Comparison of ENCODE assay signal across 8 mouse cellular contexts in the genomic region with DNA sequence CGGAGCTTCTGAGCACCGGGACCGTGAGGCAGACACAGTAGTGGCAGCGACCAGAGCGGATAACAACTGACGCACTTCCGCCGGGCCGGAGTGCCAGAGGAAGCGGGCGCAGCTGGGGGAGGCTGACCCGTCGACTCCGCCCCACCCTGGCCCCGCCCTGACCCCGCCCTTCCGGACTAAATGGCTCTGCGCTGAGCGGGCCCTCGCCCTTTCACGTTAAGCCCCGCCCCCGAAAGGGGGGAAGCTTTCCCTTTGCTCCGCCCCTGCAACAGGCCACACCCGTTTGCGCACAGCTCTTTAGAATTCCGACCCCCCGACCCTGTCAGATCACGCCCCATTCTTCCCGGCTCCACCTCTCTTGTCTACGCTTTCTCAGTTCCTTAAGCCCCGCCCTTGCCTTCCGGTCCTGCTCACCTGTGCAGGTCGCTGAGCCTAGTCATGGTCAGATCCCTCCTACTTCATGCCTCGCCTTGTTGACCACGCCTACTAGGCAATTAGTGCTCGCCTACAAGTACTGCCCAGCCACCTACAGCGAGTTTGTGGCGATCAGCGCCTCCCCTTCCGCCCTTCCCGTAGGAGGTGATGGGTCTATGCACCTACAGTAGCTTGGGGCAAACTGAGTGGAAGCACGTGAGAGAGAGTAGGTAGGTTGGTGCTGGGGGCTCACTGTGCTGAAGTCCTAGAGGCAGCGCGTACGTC. TPM values are rescaled to one million over a fixed set of nuclear protein-coding genes. Genes with fewer than 3 reads are reported as not detected.
A peak's percentile ranks its signal among the peaks of the same experiment; 100 is the strongest.
DNase-seq lines count a peak whose midpoint lies in the region; ATAC-seq and TF ChIP-seq lines count a peak whose summit lies in the region.

A gene (minus strand): TSS at position 68 of the 699 bp plus-strand sequence.

- H3K4me3 ChIP-seq in G1E (ENCODE audit: low read depth, low read length), result peak within 1 kb of the TSS; percentile 94
- peak within 1 kb of the TSS; percentile 64 for H3K4me3 ChIP-seq in forebrain, embryonic 16.5 days (replicated peaks; ENCODE audit: low read length)
- peak within 1 kb of the TSS; percentile 87 for H3K4me3 ChIP-seq in layer of hippocampus, adult 2 months
- H3K4me3 ChIP-seq in lung, embryonic 14.5 days (ENCODE audit: low read depth, low read length), result peak within 1 kb of the TSS; percentile 86
- H3K4me3 ChIP-seq in olfactory bulb, adult 2 months (ENCODE audit: insufficient read depth, low read depth, low read length), result peak within 1 kb of the TSS; percentile 97
- peak within 1 kb of the TSS; percentile 55 for H3K4me3 ChIP-seq in thymus, adult 2 months (ENCODE audit: control insufficient read depth, insufficient read depth, low read length)

- peak within 1 kb of the TSS; percentile 73 for H3K9ac ChIP-seq in forebrain, embryonic 16.5 days (replicated peaks; ENCODE audit: low read depth, low read length)
- peak within 1 kb of the TSS; percentile 87 for H3K9ac ChIP-seq in lung, embryonic 14.5 days

- ATAC-seq in G1E (ENCODE audit: extremely low read depth, insufficient number of reproducible peaks, low FRiP score, poor library complexity, severe bottlenecking), result peak; percentile 84
- peak; percentile 94 for ATAC-seq in forebrain, embryonic 16.5 days
- peak; percentile 97 for ATAC-seq in lung, embryonic 14.5 days (ENCODE audit: insufficient read depth)

- H3K4me2 ChIP-seq in forebrain, embryonic 16.5 days (ENCODE audit: low read length), result peak within 1 kb of the TSS; percentile 92
- peak within 1 kb of the TSS; percentile 95 for H3K4me2 ChIP-seq in lung, embryonic 14.5 days

- H3K27ac ChIP-seq in forebrain, embryonic 16.5 days (ENCODE audit: low read length), result no peak within 1 kb of the TSS
- peak within 1 kb of the TSS; percentile 94 for H3K27ac ChIP-seq in layer of hippocampus, adult 2 months
- H3K27ac ChIP-seq in lung, embryonic 14.5 days (ENCODE audit: low read depth), result peak within 1 kb of the TSS; percentile 80
- peak within 1 kb of the TSS; percentile 72 for H3K27ac ChIP-seq in olfactory bulb, adult 2 months (ENCODE audit: insufficient read depth, low read depth, low read length)
- no peak within 1 kb of the TSS for H3K27ac ChIP-seq in thymus, adult 2 months (ENCODE audit: control insufficient read depth, insufficient read depth, low read length)

- H3K36me3 ChIP-seq in G1E (replicated peaks), result peaks cover 26% of the 10 kb centered on the region
- no peaks in the 10 kb centered on the region for H3K36me3 ChIP-seq in forebrain, embryonic 16.5 days (ENCODE audit: control insufficient read depth, insufficient read depth)
- no peaks in the 10 kb centered on the region for H3K36me3 ChIP-seq in lung, embryonic 14.5 days (ENCODE audit: insufficient read depth)
- H3K36me3 ChIP-seq in thymus, adult 2 months (ENCODE audit: control insufficient read depth, insufficient read depth, low read length), result no peaks in the 10 kb centered on the region

- DNase-seq in G1E (ENCODE audit: low spot score), result peak; percentile 99
- DNase-seq in cerebellum, adult 18-20 months, result peak; percentile 91 to 93
- DNase-seq in heart, postnatal 36 days, result peak; percentile 93 to 94
- peak; percentile 91 to 95 for DNase-seq in layer of hippocampus, adult 2 months (ENCODE audit: low spot score in 2 of 2)
- DNase-seq in lung, embryonic 14.5 days, result peak; percentile 99
- DNase-seq in thymus, adult 2 months, result peak; percentile 97

- 1% methylated on average over 38 of the region's 46 CpGs for WGBS in forebrain, embryonic 16.5 days
- 1% methylated on average over 42 of the region's 46 CpGs for WGBS in lung, embryonic 14.5 days
- WGBS in olfactory bulb, adult 2 months, result under 1% methylated on average over 46 of the region's 46 CpGs
- under 1% methylated on average over 45 of the region's 46 CpGs for WGBS in thymus, adult 2 months

- TF ChIP-seq CTCF in G1E (IDR thresholded peaks at IDR 0.05; ENCODE audit: low read depth, low read length), result no peak
- no peak for TF ChIP-seq CTCF in layer of hippocampus, adult 2 months (conservative IDR thresholded peaks at IDR 0.05)
- no peak for TF ChIP-seq CTCF in lung, embryonic 14.5 days (IDR thresholded peaks at IDR 0.05; ENCODE audit: low read depth)
- TF ChIP-seq CTCF in olfactory bulb, adult 2 months (IDR thresholded peaks at IDR 0.05; ENCODE audit: insufficient read depth, low read depth, low read length), result no peak
- TF ChIP-seq CTCF in thymus, adult 2 months (IDR thresholded peaks at IDR 0.05; ENCODE audit: borderline replicate concordance, control insufficient read depth, extremely low read depth, insufficient read depth, low read length, poor library complexity), result no peak

- H3K27me3 ChIP-seq in G1E (ENCODE audit: insufficient read depth, low read length), result peaks cover 5% of the 10 kb centered on the region
- H3K27me3 ChIP-seq in forebrain, embryonic 16.5 days (replicated peaks; ENCODE audit: control insufficient read depth, insufficient read depth, low read length), result 0 out of 2 replicates have a peak, but pooled peaks cover 3% of the 10 kb centered on the region
- H3K27me3 ChIP-seq in lung, embryonic 14.5 days (ENCODE audit: insufficient read depth, low read length), result no peaks in the 10 kb centered on the region
- no peaks in the 10 kb centered on the region for H3K27me3 ChIP-seq in thymus, adult 2 months (ENCODE audit: control insufficient read depth, insufficient read depth, low read length)

- H3K9me3 ChIP-seq in G1E (replicated peaks), result no peaks in the 10 kb centered on the region
- H3K9me3 ChIP-seq in forebrain, embryonic 16.5 days (ENCODE audit: control insufficient read depth, low read length), result no peaks in the 10 kb centered on the region
- H3K9me3 ChIP-seq in lung, embryonic 14.5 days (ENCODE audit: low read depth, low read length), result no peaks in the 10 kb centered on the region

- H3K4me1 ChIP-seq in G1E (ENCODE audit: insufficient read depth, low read depth, low read length), result peaks cover 45% of the 10 kb centered on the region
- peaks cover 23% of the 10 kb centered on the region for H3K4me1 ChIP-seq in forebrain, embryonic 16.5 days (replicated peaks; ENCODE audit: control insufficient read depth, insufficient read depth, low read length)
- H3K4me1 ChIP-seq in lung, embryonic 14.5 days (ENCODE audit: insufficient read depth), result peaks cover 7% of the 10 kb centered on the region
- peaks cover 22% of the 10 kb centered on the region for H3K4me1 ChIP-seq in olfactory bulb, adult 2 months (ENCODE audit: control insufficient read depth, insufficient read depth, low read length)
- peaks cover 19% of the 10 kb centered on the region for H3K4me1 ChIP-seq in thymus, adult 2 months (replicated peaks; ENCODE audit: control insufficient read depth, insufficient read depth, low read length)

- intact Hi-C loops in heart, postnatal 36 days (cut with DNase I), result loop anchor here (5.0 kb wide), 1 partner anchor 161 kb away; a partner anchor contains a TSS

- TF ChIP-seq POLR2A in olfactory bulb, adult 2 months (IDR thresholded peaks at IDR 0.05; ENCODE audit: insufficient read depth, low read depth, low read length), result peak; percentile 59; the same call in 1 of the 2 replicates
- 0 out of 2 replicates have a peak, but pooled peaks have one; percentile 49 for TF ChIP-seq POLR2A in thymus, adult 2 months (IDR thresholded peaks at IDR 0.05; ENCODE audit: control insufficient read depth, extremely low read depth, insufficient read depth, low read length, poor library complexity)

RNA-seq across cellular contexts. Expression of the gene that starts here (rescaled TPM):
- total RNA-seq in G1E (2014; fragmentation: Nextera tagmentation), result 47.8 and 57.3 TPM in 2 replicates
- 8.1 and 8.3 TPM in 2 replicates for total RNA-seq in G1E (2017)
- polyA plus RNA-seq in G1E (2012), result 102 and 117 TPM in 2 replicates
- 19.7 and 23.9 TPM in 2 replicates for polyA plus RNA-seq in forebrain, embryonic 16.5 days (2015; fragmentation: Nextera tagmentation; extraction: Ambion mirVana)
- 10 to 100 TPM; 38.5 to 50.5 TPM for total RNA-seq in heart, postnatal 36 days (2021)
- total RNA-seq in layer of hippocampus, adult 2 months (2021), result 10 to 100 TPM; 79.9 to 94.0 TPM
- polyA plus RNA-seq in lung, embryonic 14.5 days (2014; fragmentation: Nextera tagmentation; extraction: Ambion mirVana), result 19.2 and 20.9 TPM in 2 replicates
- not detected in 2 replicates for polyA plus RNA-seq in olfactory bulb, adult 2 months (2012; ENCODE audit: insufficient read depth, insufficient read length, low replicate concordance, missing spikeins)
- polyA plus RNA-seq in thymus, adult 2 months (2012; rRNA removed), result 129 and 200 TPM in 2 replicates

Comparison
In these comparisons a context has a peak if more than half of its experiments do, and no peak if none do; other contexts are left out.
1. RNA of the gene that starts here (polyA plus RNA-seq): 129 to 200 TPM in thymus, adult 2 months, 102 to 117 TPM in G1E, 19.7 to 23.9 TPM in forebrain, embryonic 16.5 days and 19.2 to 20.9 TPM in lung, embryonic 14.5 days; not detected in olfactory bulb, adult 2 months; every median in the first group is over 10 times any median in the second.
2. H3K27ac ChIP-seq: peak in layer of hippocampus, adult 2 months (single experiment), lung, embryonic 14.5 days (single experiment) and olfactory bulb, adult 2 months (single experiment); none in forebrain, embryonic 16.5 days (single experiment) and thymus, adult 2 months (single experiment).
3. Peak in every context shown above with its lines, with median percentiles within 50 percentile points of each other: ATAC-seq, DNase-seq and H3K4me3 ChIP-seq.